Mouse (Mus musculus): ENCODE measurements at regions not wholly inside any gene's neighbourhood (a gene's known extent, or its start where the extent isn't known, plus 50 kb on each side); places are given as distances from the start of the nearest gene placed in this dataset.

DNA sequence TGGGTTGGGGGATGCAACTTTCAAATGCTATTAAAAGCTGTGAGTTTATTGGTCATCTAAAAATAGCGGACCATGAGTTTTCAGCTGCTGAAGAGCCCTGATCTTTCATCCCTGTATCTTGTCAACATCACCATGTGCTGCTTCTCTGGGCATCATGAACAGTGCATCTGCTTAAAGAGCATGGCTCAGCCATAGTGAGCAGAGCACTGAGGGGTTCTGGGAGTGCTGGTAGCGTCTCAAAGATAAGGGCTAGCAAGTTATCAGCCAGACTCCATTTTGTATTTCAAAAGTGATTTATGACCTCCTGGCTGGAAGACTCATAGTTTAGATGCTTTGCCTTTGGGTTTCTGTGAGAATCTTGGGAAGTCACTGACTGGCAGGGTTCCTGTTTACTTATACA, 173.5 kb upstream of the Itga4 start:
- DNase-seq (ENCODE audit: low spot score in 2 of 2) = no peak

DNA sequence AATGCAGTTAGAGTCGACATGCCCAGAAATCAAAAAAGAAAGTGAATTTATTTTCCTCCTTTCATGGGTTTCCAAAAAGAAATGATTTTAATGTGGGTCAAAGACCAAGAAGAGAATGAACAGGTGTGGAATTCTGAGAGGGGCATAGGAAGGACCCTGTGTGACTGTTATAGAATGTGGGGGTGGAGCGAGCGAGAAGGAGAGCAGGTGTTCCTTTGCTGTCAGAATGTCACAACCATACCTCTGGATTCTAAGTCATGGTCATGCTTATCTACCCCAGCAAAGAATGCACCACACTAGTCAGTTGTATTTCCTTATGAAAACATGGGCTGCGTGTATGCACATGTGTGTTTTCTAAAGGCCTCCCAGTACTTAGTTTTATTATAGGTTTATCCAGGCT, 168.9 kb upstream of the Itga4 start:
- DNase-seq (ENCODE audit: low spot score in 2 of 2) = no peak

GRCm38 (mm10) chr2:79086857-79087578, 168.2 kb upstream of the Itga4 start:
- no peak for DNase-seq (ENCODE audit: low spot score in 2 of 2)

DNA sequence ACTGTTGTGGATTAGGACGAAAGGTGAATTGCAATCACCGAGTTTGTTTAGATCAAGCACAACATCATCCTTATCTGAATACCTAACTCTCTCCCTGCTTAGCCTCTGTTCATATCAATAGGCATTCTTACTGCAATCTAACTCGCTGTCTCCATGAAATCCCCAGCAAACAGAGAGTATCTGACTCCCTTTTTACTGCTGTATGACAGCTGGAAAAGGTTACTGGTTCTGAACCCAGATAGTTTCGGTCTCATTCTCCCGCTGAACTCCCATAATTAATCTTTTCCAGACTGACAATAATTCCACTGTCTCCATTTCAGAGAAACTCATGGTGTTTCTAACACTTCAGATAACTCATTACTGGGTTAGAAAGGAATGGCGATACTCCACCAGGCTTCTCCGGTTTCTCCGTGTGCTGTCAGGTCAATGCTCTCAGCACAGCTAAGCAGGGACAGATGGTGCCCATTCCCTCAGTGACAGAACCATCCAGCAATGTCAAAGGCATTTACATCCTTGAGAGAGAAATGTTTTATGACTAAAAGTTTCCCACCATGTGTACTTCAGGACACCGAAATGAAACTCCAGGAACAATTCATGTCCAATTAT, 167.5 kb upstream of the Itga4 start:
- no peak for DNase-seq (ENCODE audit: low spot score in 2 of 2)

DNA sequence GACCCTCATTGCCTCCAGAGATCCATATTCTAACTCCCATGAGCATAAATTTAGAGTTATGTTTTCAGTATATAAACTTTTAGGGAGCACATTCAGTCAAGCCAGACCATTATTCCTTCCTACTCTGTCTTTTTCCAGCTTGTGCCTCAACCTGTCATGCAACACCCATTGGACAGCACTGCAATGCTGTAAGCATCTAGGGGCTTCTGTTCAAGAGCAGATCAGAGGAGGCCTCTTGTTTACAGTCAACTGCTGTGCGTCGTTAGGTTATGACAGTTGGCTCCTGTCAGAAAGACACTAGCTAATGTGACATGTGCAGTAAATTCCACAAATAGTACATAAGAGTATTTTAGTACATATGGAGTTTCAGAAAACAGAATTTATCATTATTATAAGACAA, 165.0 kb upstream of the Itga4 start:
- DNase-seq (ENCODE audit: low spot score in 2 of 2) = no peak

GRCm38 (mm10) chr2:79094298-79094697, 160.9 kb upstream of the Itga4 start:
- peak in 1 of 2 experiments; percentile 14 for DNase-seq (ENCODE audit: low spot score in 2 of 2)

- no peak for DNase-seq (ENCODE audit: low spot score in 2 of 2)
Observed at GRCm38 (mm10) chr2:79096532-79097251, 158.5 kb upstream of the Itga4 start.

DNA sequence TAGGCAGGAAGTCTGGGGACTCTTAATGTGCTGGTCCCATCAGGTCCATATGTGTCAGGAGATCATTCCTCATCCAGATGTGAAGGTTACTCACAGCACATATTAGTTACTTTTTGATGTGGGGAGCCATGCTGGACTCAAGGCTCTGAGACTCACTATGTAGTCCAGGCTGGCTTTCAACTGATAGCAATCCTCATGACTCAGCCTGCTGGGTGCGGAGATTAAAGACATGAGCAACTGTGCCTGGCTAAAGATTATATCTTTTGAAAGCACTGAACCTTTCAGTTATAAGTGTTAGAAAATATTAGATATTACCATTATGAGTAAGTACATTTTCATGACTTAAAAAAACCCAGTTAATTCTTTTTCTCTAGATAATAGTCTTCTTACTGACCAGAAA, 155.6 kb upstream of the Itga4 start:
- no peak for DNase-seq (ENCODE audit: low spot score in 2 of 2)

DNA sequence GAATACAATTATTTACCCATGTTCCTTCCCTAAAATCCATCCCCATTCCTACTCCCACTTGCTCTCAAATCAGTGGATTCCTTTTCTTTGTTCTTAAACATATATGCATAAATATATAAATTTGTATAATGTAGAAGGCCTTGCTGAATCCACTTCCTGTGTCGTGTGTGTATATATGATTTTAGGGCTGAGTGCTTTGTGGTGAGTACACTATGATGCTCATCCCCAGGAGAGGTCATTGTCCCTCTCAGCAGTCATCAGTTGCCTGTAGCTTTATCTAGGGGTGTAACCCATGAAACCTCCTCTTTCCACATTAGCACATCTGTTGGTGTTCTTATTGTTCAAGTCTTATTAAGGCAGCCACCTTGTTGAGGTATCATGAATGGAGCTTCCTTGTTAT, 143.6 kb upstream of the Itga4 start:
- no peak for DNase-seq (ENCODE audit: low spot score in 2 of 2)

- DNase-seq (ENCODE audit: low spot score in 2 of 2) = no peak
Observed at GRCm38 (mm10) chr2:79112076-79112475, 143.2 kb upstream of the Itga4 start.

DNA sequence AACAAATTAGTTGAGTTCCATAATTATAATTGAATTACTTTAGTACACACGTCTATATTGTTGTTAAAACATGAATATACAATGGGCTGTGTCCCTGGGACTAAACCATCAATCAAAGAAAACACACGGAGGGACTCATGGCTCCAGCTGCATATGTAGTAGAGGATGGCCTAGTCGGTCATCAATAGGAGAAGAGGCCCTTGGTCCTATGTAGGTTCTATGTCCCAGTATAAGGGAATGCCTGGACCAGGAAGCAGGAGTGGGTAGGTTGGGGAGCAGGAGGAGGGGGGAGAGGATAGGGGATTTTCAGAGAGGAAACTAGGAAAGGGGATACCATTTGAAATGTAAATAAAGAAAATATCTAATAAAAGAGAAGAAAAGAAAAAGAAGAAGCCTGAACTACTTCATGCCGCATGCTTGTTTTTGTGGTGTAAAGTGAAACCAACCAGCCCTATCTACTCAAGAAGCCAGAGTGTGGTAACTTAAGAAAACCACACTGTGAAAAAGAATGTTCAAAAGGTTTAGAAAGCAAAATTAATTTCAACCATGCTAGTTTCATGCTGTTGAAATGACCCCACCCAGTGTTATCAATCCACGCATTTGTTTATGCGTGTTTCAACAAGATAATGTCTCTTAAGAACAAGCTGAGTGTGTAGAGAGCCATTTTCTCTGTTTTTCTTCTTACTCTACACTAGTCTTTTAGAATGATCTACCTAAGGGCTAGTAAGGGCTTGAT, 134.4 kb upstream of the Itga4 start:
- no peak for DNase-seq (ENCODE audit: low spot score in 2 of 2)

GRCm38 (mm10) chr2:79122530-79122929, 132.7 kb upstream of the Itga4 start:
- no peak for DNase-seq (ENCODE audit: low spot score in 2 of 2)

- no peak for DNase-seq (ENCODE audit: low spot score in 2 of 2)
Observed at GRCm38 (mm10) chr2:79124272-79124976, 130.8 kb upstream of the Itga4 start.

DNA sequence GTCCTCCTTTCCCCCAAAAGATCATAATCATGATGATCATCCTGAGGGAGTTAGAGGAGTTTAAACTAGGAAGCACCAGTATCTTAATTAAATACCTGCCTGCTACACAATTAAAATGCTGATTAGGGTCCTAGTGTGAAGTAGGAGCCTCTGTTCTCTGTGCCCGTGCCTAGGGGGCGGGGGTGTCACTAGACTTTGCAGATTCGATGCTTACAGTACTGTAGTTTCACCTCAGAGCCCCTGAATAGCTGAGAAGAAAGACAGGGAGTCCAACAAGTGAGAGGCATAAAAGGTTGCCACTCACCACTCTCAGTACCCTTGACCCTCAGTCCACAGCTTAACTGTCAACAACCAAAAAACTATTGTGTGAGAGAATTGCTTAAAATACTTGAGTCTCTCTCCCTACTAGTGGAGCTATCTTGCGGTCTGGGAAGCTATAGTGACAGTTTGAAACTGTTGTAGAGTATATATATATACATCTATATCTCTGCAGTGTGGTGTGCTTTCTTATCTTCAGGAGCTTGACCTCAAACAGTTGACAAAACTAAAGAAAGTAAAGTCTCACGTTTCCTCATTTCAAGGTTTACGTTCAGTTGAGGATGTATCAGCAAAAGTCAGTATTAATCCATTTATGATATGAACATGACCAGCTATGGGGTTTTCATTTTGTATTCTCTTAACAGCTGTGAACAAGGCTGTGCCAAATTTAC, 128.9 kb upstream of the Itga4 start:
- DNase-seq (ENCODE audit: low spot score in 2 of 2) = no peak

DNA sequence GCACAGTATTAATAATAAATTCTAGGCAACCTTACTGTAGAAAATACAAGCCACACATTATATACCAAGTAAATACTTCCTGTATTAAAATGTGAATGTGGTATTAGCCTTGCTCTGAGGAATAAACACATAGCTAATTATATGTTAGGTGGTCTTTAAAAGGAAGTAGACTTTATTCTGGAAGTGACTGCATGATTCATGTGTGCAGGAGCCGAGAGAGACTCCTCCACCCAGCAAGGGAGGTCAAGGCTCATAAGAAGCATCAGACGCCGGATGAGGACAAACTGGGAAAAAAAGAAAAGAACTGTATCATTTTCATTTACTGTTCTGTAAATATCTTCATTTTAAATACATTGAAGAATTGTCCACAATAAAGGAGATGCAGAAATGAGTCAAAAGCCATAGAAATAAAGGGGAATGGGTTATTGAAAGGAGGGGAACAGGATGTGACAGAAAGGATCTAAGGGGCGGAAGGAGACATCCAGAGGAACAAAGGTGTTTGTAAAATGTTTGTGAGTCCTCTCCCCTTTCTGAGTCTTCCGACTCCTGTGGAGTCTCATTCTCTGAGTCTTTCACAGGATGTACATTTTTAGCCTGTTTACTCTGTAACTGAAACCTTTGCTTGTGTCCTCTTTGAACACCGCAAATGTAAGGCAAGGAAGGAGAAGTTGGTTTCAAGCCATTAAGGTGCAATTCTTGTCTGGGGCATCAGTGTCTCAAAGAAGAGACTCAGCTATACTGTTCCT, 128.1 kb upstream of the Itga4 start:
- DNase-seq (ENCODE audit: low spot score in 2 of 2) = no peak

- DNase-seq (ENCODE audit: low spot score in 2 of 2) = no peak
Observed at GRCm38 (mm10) chr2:79127822-79128221, 127.4 kb upstream of the Itga4 start.

DNA sequence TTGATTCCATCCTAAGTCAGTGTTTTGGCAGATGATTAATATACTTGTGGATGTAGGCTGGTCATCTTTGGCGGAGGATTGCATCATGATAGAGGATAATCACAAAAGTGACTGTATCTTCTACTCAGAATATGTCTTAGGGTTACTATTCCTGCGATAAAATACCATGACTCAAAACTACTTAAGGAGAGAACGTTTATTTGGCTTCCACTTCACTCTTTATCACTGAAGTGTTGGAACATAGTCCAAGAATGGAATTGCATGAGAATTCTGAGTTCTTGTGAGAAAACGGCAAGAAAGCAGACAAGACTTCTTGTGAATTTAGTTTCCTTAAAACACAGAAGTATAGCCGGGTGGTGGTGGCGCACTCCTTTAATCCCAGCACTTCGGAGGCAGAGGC, 124.6 kb upstream of the Itga4 start:
- no peak for DNase-seq (ENCODE audit: low spot score in 2 of 2)

DNA sequence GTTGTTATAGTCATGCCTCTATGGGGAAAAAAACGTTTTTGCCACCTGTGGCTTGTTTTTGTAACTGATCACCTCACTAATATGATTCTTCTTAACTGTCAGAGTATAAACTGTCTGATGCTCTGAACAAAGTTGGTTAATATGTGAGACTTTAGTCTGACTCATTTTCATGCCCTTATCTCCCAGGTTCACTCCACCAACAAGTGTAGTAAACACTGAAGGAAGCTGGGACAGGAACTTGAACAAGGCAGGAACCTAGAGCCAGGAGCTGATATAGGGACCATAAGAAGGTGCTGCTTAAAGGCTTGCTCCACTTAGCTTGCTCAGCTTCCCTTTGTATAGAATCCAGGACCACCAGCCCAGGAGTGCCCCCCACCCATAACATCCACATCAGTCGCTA, 124.0 kb upstream of the Itga4 start:
- no peak for DNase-seq (ENCODE audit: low spot score in 2 of 2)

GRCm38 (mm10) chr2:79131743-79132517, 123.3 kb upstream of the Itga4 start:
- DNase-seq (ENCODE audit: low spot score in 2 of 2) = no peak

DNA sequence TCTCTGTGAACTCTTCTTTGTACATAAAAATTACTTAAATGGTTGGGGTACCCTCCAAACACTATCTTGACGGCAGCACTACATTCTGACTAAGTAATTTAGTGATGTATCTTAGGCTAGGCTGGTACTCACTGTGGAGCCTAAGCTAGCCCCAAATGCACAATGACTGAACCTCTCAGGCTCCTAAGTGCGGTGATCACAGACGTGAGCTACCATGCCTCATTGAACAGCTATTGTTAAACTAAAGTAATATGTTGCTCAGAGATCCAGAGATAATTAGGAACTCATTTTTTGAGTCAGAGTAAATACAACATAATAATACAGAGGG, 122.7 kb upstream of the Itga4 start:
- no peak for DNase-seq (ENCODE audit: low spot score in 2 of 2)

Data from frontal cortex, postnatal 25 days (tissue).